Mouse (Mus musculus): ENCODE measurements around the gene Gins1.

DNA sequence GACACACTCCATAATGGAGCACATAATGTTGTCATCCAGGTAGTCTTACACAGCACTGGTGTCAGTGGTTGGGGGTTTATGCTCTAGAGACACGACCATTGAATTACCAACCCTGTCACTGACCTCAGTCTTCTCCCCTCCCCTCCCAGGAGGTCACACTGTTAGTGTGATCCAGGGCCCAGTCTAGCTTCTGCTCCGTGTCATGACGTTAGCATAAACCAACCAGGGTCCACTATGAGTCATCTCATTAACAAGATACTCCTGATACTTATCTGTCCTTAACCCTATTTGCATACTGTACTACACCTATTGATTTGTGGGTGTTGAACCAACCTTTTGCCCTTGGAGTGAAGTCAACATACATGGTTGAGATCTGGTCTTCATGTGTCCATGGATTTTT lies 13.5 kb downstream of the Gins1 start:
- TF ChIP-seq POLR2A (IDR thresholded peaks at IDR 0.05; ENCODE audit: insufficient read depth, low read depth, low read length), result no peak
- no peak for TF ChIP-seq CTCF (IDR thresholded peaks at IDR 0.05; ENCODE audit: insufficient read depth, low read depth, low read length)

All from olfactory bulb, adult 2 months (tissue).